Mouse (Mus musculus) megakaryocyte, embryonic 14.5 days (primary cell): ENCODE results near the gene Nectin1. TPM values are rescaled to one million over a fixed set of nuclear protein-coding genes. Genes with fewer than 3 reads are reported as not detected.

Source experiments
- H3K27me3 ChIP-seq: replicated peaks from 2 replicates; pipeline ENCODE3; 2012; ENCODE audit warnings: inconsistent platforms
- H3K36me3 ChIP-seq: replicated peaks from 2 replicates; pipeline ENCODE3; 2012; ENCODE audit warnings: low read length, inconsistent platforms, mixed read lengths
- H3K4me1 ChIP-seq: 2 replicates; pipeline ENCODE4 v1.6.1; 2012; ENCODE audit warnings: inconsistent platforms
- H3K4me3 ChIP-seq: replicated peaks from 2 replicates; pipeline ENCODE3; 2012; ENCODE audit warnings: moderate library complexity, mild to moderate bottlenecking, inconsistent platforms
- H3K9me3 ChIP-seq: 2 replicates; pipeline ENCODE4 v1.6.1; 2012; ENCODE audit warnings: inconsistent platforms
- FLI1 ChIP-seq: IDR thresholded peaks from 2 replicates; pipeline ENCODE4 v1.6.1; 2012; ENCODE audit warnings: low read length, inconsistent platforms, mixed read lengths
- GATA1 ChIP-seq: IDR thresholded peaks from 3 replicates; pipeline ENCODE4 v1.6.1; 2012; ENCODE audit warnings: mixed read lengths, low read length, inconsistent platforms, borderline replicate concordance
- polyA plus RNA-seq: library from polyadenylated mRNA; stranded (reverse); fragments of >175 nt; gene quantifications from 2 replicates; pipeline ENCODE4 v1.2.3, GENCODE M21; 2012; ENCODE audit warnings: low replicate concordance; ENCODE audit not compliant: insufficient read depth

Gene Nectin1
- polyA plus RNA-seq, 1 experiment = 1.3 TPM

DNA sequence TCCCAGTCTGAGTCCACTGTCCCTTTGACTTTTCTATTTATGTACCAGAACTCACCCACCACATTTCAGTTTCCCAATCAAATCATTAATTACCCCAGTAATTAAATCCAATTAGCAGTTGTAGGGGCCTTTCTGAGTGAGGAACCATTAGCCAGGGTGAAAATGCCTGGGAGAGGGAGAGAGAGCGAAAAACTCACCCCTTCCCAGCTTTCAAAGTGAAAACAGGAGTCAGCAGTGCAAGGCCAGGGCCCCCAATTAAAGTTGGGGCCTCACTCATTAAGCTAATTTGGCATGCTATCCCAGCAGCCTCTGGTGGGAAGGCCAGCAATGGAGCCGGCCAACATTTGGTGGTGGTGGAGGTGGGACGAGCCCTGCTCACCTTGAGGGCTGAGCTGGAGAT, 32.4 kb downstream of the Nectin1 start:
- peaks cover 8% of the 10 kb centered on the region for H3K4me1 ChIP-seq
- no peaks in the 10 kb centered on the region for H3K36me3 ChIP-seq
- H3K27me3 ChIP-seq = peaks cover 42% of the 10 kb centered on the region
- H3K4me3 ChIP-seq = no peak overlapping the region
- TF ChIP-seq FLI1 (no peak), GATA1 (no peak)
- no peaks in the 10 kb centered on the region for H3K9me3 ChIP-seq

DNA sequence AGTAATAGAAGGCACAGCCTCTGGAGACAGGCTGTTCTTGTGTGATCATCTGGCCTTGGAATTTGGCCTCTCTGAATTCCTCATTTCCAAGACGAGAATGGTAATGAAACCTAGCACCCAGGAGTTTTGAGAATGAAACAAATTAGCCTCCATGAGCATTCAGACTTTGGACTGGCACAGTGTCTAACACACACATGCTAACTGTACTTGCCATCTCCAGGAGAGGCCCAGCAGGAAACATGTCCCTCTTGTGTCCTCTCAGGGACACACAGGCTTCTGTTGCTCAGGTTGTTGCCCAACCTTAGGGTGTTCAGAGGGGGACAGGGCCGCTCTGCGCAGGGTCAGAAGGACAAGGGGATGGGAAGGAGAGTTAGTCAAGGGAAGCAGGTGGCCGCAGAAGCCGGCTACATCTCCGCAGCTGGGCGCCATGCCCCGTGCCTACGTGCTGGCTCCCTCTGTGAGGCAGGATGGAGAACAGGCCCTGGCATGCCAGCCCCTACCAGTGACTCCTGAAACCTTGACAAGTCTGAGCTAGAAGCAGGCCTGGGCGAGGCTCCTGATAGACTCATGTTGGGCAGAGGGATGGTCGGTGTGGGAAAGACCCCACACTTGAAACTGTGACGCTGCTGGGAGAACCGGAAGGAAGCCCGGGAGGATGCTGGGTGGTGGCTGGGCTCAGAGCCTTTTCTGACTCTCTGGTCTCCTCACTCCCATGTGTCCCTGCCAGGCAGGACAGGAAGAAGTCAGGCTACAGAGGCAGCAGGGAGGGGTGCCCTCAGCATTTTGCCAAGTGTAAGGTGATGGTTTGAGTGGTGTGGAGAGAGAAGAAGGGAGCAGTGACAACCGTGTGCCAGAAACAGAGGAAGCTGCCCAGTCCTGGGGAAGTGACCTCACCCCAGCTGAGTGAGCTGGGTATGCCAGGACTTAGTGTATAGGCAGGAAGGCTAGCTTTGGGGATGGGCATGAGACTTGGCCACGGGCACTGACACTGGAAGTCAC, 33.9 kb downstream of the Nectin1 start:
- no peak for TF ChIP-seq FLI1
- TF ChIP-seq GATA1 = no peak
- Histone ChIP-seq H3K9me3 (no peaks in the 10 kb centered on the region), H3K36me3 (no peaks in the 10 kb centered on the region), H3K27me3 (peaks cover 45% of the 10 kb centered on the region), H3K4me1 (peaks cover 8% of the 10 kb centered on the region), H3K4me3 (no peak overlapping the region)

DNA sequence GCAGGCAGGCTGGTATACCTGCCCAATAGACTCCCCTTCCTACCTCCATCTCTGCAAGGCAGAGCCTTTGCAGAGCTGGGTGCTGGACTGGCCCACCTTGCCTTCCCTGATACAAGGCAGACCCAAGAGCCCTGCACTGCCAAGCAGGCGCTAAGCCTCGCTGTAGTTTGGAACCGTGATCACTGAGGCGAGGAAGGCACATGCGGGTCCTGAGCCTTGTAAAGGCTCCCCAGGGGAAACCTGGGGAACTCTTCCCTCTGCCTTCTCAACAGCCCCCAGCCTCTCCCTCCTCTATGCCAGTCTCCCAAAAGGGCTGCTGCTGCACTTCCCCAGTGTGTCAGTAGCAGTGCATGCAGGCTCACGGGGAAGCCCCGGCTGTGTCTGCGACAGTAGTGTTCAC, 37.1 kb downstream of the Nectin1 start:
- no peaks in the 10 kb centered on the region for H3K36me3 ChIP-seq
- no peak for TF ChIP-seq GATA1
- TF ChIP-seq FLI1 = no peak
- H3K4me3 ChIP-seq = no peak overlapping the region
- no peaks in the 10 kb centered on the region for H3K9me3 ChIP-seq
- H3K27me3 ChIP-seq = peaks cover 41% of the 10 kb centered on the region
- H3K4me1 ChIP-seq = peaks cover 8% of the 10 kb centered on the region

DNA sequence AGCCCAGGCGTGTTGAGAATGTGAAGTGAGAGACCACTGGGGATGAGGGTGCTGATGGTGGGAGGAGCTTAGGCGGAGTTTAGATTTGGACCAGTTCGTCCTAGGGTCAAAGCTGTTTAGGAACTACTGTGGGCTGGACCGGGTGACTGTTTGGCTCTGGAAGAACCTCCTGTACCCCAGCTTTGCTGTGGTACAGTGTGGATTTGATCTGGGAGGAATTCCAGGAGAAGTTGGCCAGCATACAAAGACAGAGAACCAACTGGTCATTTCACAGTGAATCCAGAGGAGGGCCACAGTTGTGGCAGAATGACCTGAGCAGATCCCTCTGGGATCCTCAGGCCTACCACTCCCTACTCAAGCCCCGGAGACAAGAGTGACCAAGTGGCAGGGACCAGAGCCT, 38.6 kb downstream of the Nectin1 start:
- Histone ChIP-seq H3K4me1 (peaks cover 8% of the 10 kb centered on the region), H3K36me3 (no peaks in the 10 kb centered on the region), H3K27me3 (peaks cover 40% of the 10 kb centered on the region), H3K9me3 (no peaks in the 10 kb centered on the region), H3K4me3 (no peak overlapping the region)
- no peak for TF ChIP-seq FLI1
- no peak for TF ChIP-seq GATA1

DNA sequence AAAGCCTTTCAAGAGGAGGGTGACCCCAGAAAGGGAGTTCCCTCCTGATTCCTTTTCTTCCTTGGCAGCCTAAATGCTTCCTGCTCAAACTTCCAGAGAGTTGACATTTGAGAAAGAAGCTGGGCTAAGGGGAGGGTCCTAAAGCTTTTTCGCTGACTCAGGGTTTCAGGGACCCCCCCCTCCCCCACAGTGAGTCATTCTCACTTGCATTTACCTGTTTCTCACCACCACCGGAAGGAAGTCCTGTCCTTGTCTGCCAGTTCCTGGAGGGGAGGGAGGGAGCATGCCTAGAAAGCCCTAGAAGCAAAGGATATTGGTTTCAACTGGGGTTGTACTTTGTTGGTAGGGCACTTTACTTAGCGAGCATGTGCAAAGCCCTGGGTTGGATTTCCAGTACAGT, 40.2 kb downstream of the Nectin1 start:
- TF ChIP-seq FLI1 = no peak
- TF ChIP-seq GATA1 = no peak
- peaks cover 43% of the 10 kb centered on the region for H3K27me3 ChIP-seq
- no peak overlapping the region for H3K4me3 ChIP-seq
- no peaks in the 10 kb centered on the region for H3K4me1 ChIP-seq
- no peaks in the 10 kb centered on the region for H3K36me3 ChIP-seq
- H3K9me3 ChIP-seq = no peaks in the 10 kb centered on the region

DNA sequence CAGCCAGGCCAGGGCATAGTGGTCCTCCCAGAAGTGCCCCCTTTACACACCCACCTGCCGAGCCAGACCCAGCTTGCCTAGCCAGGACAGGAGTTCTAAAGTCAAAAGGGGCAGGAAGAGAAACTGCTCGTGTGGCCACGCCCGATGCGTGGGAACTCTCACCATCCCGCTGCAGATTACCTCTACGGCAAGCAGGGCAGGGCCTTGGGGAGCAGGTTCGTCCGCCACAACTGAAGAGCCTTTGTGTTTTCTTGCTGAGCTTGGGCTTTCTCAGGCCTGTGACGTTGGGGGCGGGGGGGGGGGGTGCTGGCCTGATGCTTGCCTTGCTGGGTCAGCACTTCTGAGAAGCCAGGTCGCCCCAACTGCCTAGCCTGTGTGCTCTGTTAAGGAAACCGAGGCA, 41.1 kb downstream of the Nectin1 start:
- no peaks in the 10 kb centered on the region for H3K9me3 ChIP-seq

DNA sequence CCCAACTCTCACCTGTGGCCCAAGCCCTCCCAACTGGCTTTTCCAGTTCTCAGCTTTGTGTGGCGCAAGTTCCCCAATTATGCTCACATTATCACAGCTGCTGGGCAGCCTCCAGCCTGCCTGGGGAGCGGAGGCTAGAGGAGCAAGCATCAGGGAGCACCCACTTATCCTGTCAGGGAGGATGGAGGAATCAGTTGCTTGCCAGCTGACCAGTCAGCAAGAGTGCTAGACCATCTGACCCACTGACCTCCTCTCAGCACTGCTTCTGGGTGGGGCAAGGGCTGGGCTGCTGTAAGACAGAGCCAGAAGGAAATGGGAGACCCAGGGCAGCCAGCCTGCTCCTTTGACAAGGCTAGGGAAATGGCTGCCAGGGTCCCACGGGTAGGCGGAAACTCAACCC, 43.8 kb downstream of the Nectin1 start:
- H3K4me3 ChIP-seq = no peak overlapping the region
- no peaks in the 10 kb centered on the region for H3K9me3 ChIP-seq
- H3K36me3 ChIP-seq = no peaks in the 10 kb centered on the region
- no peaks in the 10 kb centered on the region for H3K4me1 ChIP-seq
- H3K27me3 ChIP-seq = peaks cover 21% of the 10 kb centered on the region
- TF ChIP-seq FLI1 (no peak), GATA1 (no peak)

More for the DNA sequence above, 41.1 kb downstream of the Nectin1 start:
- Histone ChIP-seq H3K36me3 (no peaks in the 10 kb centered on the region), H3K4me1 (no peaks in the 10 kb centered on the region), H3K27me3 (peaks cover 41% of the 10 kb centered on the region), H3K4me3 (no peak overlapping the region)
- no peak for TF ChIP-seq GATA1
- TF ChIP-seq FLI1 = no peak

DNA sequence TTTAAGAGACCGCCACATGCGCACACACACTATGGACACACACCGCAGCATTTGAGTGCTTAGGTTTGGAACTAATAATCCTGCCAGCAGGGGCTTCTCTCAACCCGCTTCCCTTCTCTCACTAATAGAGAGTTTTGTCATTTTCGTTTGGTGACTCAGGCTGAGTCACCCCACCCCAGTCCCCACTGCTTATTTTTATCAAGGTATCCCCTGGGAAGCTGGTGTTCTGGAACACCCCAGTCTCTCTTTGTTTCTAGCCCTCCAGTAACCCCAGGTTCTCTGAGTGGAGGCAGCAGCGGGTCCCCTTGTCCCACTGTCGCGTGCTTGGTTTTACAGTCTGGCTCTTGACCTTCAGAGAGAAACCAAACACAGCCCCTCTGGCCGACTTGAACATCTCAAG, 48.9 kb downstream of the Nectin1 start:
- H3K27me3 ChIP-seq = peaks cover 15% of the 10 kb centered on the region
- no peaks in the 10 kb centered on the region for H3K4me1 ChIP-seq
- no peak overlapping the region for H3K4me3 ChIP-seq
- no peaks in the 10 kb centered on the region for H3K9me3 ChIP-seq
- H3K36me3 ChIP-seq = no peaks in the 10 kb centered on the region
- TF ChIP-seq FLI1 (no peak), GATA1 (no peak)

DNA sequence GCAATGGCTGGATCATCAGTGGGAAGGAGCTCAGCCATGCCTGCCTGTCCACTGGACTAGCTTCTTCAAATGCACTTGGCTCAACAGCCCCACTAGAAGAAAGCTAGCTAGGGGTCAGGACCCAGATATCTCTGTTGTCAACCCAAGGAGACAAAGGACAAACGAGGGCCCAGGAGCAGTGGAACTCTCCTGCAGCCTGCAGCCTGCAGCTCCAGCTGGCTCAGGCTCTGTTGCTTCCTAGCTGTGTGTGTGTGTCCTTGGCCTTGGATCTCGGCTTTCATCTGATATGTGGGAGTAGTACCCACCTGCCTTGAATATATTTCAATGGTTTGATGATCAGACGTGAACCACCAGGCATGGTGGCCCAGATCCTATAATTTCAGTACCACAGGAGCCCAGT, 49.6 kb downstream of the Nectin1 start:
- H3K4me3 ChIP-seq = no peak overlapping the region
- H3K4me1 ChIP-seq = no peaks in the 10 kb centered on the region
- H3K9me3 ChIP-seq = no peaks in the 10 kb centered on the region
- peaks cover 16% of the 10 kb centered on the region for H3K27me3 ChIP-seq
- no peaks in the 10 kb centered on the region for H3K36me3 ChIP-seq
- TF ChIP-seq FLI1 (no peak), GATA1 (no peak)

DNA sequence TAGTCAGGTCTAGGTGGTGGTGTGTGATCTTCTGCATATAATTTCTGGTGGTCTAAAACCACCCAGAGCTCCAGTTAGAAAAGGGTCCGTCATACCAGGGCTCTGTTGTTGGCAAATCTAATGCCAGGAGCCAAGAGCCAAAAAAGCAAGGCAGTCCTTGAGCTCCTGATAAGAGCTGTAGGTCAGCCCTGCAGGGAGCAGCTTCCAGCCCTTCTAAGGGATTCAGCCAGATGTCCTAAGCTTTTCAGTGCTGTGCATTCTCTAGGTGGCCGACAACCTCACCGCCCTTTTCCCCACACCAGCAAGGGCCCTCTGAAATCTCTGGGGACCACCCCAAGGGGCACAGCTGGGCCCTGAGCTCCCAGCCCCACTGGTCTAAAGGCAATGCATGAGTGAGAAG, 52.2 kb downstream of the Nectin1 start:
- Histone ChIP-seq H3K4me3 (no peak overlapping the region), H3K36me3 (no peaks in the 10 kb centered on the region), H3K9me3 (no peaks in the 10 kb centered on the region), H3K4me1 (no peaks in the 10 kb centered on the region), H3K27me3 (peaks cover 13% of the 10 kb centered on the region)
- TF ChIP-seq GATA1 (no peak), FLI1 (no peak)
